Mouse (Mus musculus) liver, adult 2 months (tissue): ENCODE data around the gene Mief2.

ENCODE experiments used
- CTCF ChIP-seq: fragments of 200-500 bp; IDR thresholded peaks from 2 replicates; pipeline ENCODE4 v1.5.1; 2011; ENCODE audit warnings: low read depth, low read length, control low read depth
- POLR2A ChIP-seq: fragments of 200-500 bp; IDR thresholded peaks from 2 replicates; pipeline ENCODE4 v1.6.1; 2011; ENCODE audit warnings: low read length, control low read depth; ENCODE audit not compliant: insufficient read depth; ENCODE audit errors: extremely low read depth

DNA sequence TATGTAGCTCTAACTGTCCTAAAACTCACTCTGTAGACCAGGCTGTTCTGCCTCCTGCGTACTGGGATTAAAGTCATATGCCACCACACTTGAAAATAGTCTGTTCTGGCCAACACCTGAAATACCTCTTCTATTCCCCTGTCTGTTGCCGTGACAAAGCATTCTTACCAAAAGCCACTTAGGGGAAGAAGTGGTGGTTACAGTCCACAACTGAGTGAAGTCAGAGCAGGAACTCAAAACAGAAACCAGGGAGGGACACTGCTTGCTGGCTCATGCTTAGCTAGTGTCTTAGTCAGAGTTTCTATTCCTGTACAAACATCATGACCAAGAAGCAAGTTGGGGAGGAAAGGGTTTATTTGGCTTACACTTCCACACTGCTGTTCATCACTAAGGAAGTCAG, 41.1 kb downstream of the Mief2 start:
- TF ChIP-seq POLR2A (no peak), CTCF (no peak)
